Mouse (Mus musculus): Measurements from ENCODE around the gene Map3k20. TPM values are rescaled to one million over a fixed set of nuclear protein-coding genes. Genes with fewer than 3 reads are reported as not detected.
A peak's percentile ranks its signal among the peaks of the same experiment; 100 is the strongest.

The Map3k20 gene
- 4.1 and 5.6 TPM in 2 replicates for polyA plus RNA-seq (2012; rRNA removed)
- 7.2 and 7.5 TPM in 2 replicates for polyA plus RNA-seq (2014; fragmentation: Nextera tagmentation; extraction: Ambion mirVana)

DNA sequence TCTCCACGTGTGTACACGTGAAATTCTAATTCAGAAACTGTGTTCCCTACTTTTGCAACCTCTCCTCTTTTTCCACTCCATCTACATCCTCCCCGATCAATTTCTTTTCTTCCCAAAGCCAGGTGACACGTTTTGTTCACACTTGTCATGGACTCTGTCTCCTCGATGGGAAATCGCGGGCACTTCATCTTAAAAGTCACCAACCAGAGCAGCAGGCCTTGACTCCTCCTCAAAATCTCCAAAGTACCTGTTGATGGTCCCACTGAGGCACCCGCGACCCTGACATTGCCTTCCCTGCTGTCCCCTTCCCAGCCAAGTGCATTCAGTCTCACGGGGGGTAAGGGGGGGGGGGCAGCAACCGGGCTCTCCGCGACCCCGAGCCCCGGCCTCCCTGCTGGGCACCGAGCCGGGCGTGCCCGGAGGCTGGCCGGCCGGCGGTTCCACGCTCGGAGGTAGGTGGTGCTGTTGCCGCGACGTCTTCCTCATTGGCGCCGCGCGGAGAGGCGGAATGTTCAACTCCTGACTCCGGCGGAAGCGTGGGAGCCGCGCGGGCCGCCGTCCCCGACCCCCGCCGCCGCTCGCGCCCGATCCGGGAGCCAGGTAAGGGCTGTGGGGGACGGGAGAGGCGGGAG, at the start of gene Map3k20:
TSS of gene Map3k20 (plus strand) at position 382 of the 632 bp plus-strand sequence.
- peak within 1 kb of the TSS; percentile 60 to 96 for H3K4me3 ChIP-seq (ENCODE audit: insufficient read depth in 1 of 2, low read depth in 2 of 2, low read length in 2 of 2)
- H3K9me3 ChIP-seq (ENCODE audit: control insufficient read depth, low read length), result no peaks in the 10 kb centered on the region
- H3K27ac ChIP-seq, result peak within 1 kb of the TSS; percentile 55
- WGBS (ENCODE audit: insufficient replicate concordance), result 3% methylated on average over 47 of the region's 50 CpGs
- peak; percentile 74 for ATAC-seq (ENCODE audit: insufficient read depth)
- H3K4me2 ChIP-seq (ENCODE audit: low read depth), result peak within 1 kb of the TSS; percentile 67
- H3K9ac ChIP-seq (replicated peaks), result peak within 1 kb of the TSS; percentile 93
- H3K4me1 ChIP-seq (replicated peaks; ENCODE audit: control insufficient read depth in 2 of 2, insufficient read depth in 2 of 2, low read length in 1 of 2), result peaks cover 9% of the 10 kb centered on the region in 2 experiments; a peak in 3 of 4 replicates
- DNase-seq (ENCODE audit: low read depth in 3 of 3, low spot score in 3 of 3), result peak; percentile 42 to 58 (median 52)
- H3K27me3 ChIP-seq (ENCODE audit: control insufficient read depth, insufficient read depth, low read length), result no peaks in the 10 kb centered on the region
- TF ChIP-seq EP300 (IDR thresholded peaks at IDR 0.05; ENCODE audit: low read depth) (no peak), CTCF (IDR thresholded peaks at IDR 0.05; ENCODE audit: low read depth) (peak; percentile 64)
- H3K36me3 ChIP-seq (replicated peaks; ENCODE audit: control insufficient read depth, insufficient read depth, low read depth), result no peaks in the 10 kb centered on the region

DNA sequence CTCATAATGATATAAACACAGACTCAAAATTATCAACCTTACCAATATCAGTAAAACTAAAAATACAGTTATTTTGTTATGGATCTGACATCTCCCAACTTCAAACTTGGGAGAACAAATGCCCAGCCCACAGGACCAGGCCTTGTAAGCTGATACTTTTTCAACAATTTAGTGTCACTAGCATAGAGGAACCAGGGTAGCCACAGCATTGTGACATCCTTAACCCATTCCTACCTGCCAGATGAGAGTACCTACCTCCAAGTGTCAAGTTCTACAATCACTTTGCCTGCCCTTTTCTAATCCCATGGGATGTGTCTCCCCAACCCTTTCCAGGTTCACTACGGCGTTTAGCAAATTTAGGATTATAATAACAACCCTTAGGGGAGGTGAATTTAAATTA, 47.0 kb upstream of the Map3k20 start:
- DNase-seq (ENCODE audit: low read depth in 3 of 3, low spot score in 3 of 3) (no peak), ATAC-seq (ENCODE audit: insufficient read depth) (no peak)
- Histone ChIP-seq H3K4me3 (ENCODE audit: insufficient read depth in 1 of 2, low read depth in 2 of 2, low read length in 2 of 2) (no peak overlapping the region), H3K9me3 (ENCODE audit: control insufficient read depth, low read length) (no peaks in the 10 kb centered on the region), H3K27me3 (ENCODE audit: control insufficient read depth, insufficient read depth, low read length) (no peaks in the 10 kb centered on the region), H3K4me2 (ENCODE audit: low read depth) (no peak overlapping the region), H3K9ac (replicated peaks) (no peak overlapping the region), H3K27ac (no peak overlapping the region), H3K36me3 (replicated peaks; ENCODE audit: control insufficient read depth, insufficient read depth, low read depth) (no peaks in the 10 kb centered on the region), H3K4me1 (replicated peaks; ENCODE audit: control insufficient read depth in 2 of 2, insufficient read depth in 2 of 2, low read length in 1 of 2) (no peaks in the 10 kb centered on the region)
- 55% methylated on average over 2 of the region's 2 CpGs for whole genome bisulfite sequencing (ENCODE audit: insufficient replicate concordance)
- TF ChIP-seq EP300 (IDR thresholded peaks at IDR 0.05; ENCODE audit: low read depth), result no peak
- no peak for TF ChIP-seq CTCF (IDR thresholded peaks at IDR 0.05; ENCODE audit: low read depth)

DNA sequence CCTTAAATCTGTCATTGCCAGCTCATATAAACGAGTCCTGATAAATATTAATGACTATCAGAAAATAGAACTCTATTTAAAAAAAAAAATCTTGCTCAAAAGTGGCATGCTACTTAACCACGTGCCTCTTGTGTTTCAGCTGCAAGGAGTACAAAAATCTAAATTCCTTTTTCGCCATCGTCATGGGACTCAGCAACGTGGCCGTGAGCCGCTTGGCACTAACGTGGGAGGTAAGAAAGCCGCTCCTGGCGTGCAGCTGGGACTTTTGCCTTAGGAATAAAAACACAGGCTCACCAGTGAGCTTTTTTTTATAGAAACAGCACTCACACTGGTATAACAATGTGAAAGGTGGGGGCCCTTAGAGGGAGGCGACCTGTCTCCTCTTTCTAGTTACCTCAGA, 46.5 kb upstream of the Map3k20 start:
- WGBS (ENCODE audit: insufficient replicate concordance), result 72% methylated on average over 11 of the region's 11 CpGs
- Histone ChIP-seq H3K27me3 (ENCODE audit: control insufficient read depth, insufficient read depth, low read length) (no peaks in the 10 kb centered on the region), H3K4me3 (ENCODE audit: insufficient read depth in 1 of 2, low read depth in 2 of 2, low read length in 2 of 2) (no peak overlapping the region), H3K27ac (no peak overlapping the region), H3K9me3 (ENCODE audit: control insufficient read depth, low read length) (no peaks in the 10 kb centered on the region), H3K4me1 (replicated peaks; ENCODE audit: control insufficient read depth in 2 of 2, insufficient read depth in 2 of 2, low read length in 1 of 2) (no peaks in the 10 kb centered on the region), H3K9ac (replicated peaks) (no peak overlapping the region), H3K36me3 (replicated peaks; ENCODE audit: control insufficient read depth, insufficient read depth, low read depth) (no peaks in the 10 kb centered on the region), H3K4me2 (ENCODE audit: low read depth) (no peak overlapping the region)
- ATAC-seq (ENCODE audit: insufficient read depth), result no peak
- DNase-seq (ENCODE audit: low read depth in 3 of 3, low spot score in 3 of 3), result no peak
- TF ChIP-seq CTCF (IDR thresholded peaks at IDR 0.05; ENCODE audit: low read depth) (no peak), EP300 (IDR thresholded peaks at IDR 0.05; ENCODE audit: low read depth) (no peak)

DNA sequence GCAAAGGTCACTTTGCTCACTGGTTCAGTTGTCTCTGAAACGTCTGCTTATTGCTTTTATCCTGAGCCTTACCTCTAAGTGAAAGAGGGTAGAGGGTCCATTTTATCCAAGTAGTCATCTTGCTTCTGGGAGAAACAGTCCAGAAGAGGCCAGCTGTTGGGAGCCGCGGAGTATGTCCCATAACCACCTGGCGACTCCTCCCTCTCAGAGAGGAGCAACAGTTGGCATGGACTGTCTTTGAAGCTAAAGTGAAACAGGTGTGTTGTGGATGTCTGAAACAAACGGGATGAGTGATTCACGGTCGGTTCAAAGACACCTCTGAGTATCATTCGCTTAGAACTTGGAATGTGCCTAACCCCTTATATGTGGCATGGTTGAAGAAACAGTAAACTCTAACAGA, 46.0 kb upstream of the Map3k20 start:
- Histone ChIP-seq H3K27ac (no peak overlapping the region), H3K4me2 (ENCODE audit: low read depth) (no peak overlapping the region), H3K9ac (replicated peaks) (no peak overlapping the region), H3K4me1 (replicated peaks; ENCODE audit: control insufficient read depth in 2 of 2, insufficient read depth in 2 of 2, low read length in 1 of 2) (no peaks in the 10 kb centered on the region), H3K27me3 (ENCODE audit: control insufficient read depth, insufficient read depth, low read length) (no peaks in the 10 kb centered on the region), H3K4me3 (ENCODE audit: insufficient read depth in 1 of 2, low read depth in 2 of 2, low read length in 2 of 2) (no peak overlapping the region), H3K9me3 (ENCODE audit: control insufficient read depth, low read length) (no peaks in the 10 kb centered on the region), H3K36me3 (replicated peaks; ENCODE audit: control insufficient read depth, insufficient read depth, low read depth) (no peaks in the 10 kb centered on the region)
- DNase-seq (ENCODE audit: low read depth in 3 of 3, low spot score in 3 of 3) (no peak), ATAC-seq (ENCODE audit: insufficient read depth) (no peak)
- WGBS (ENCODE audit: insufficient replicate concordance), result 67% methylated on average over 8 of the region's 8 CpGs
- TF ChIP-seq EP300 (IDR thresholded peaks at IDR 0.05; ENCODE audit: low read depth) (no peak), CTCF (IDR thresholded peaks at IDR 0.05; ENCODE audit: low read depth) (no peak)

DNA sequence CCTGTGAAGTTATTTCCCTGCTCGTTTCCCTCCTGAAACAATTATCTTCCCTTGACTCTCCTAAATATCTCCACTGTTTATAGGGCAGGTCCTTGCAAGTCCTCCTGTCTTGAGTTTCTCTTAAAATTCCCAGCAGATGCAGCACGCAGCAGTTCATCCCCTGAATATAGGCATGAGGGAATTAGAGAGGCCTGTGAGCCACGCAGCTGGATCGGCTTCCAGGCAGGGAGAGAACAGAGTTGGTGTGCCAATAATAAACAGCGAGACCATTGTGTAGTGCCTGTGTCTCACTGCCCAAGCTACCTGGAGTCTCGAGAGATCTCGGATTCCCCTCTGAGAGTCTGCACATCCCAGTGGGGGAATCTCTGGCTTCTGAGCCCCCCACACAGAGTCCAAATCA, 45.4 kb upstream of the Map3k20 start:
- no peaks in the 10 kb centered on the region for H3K9me3 ChIP-seq (ENCODE audit: control insufficient read depth, low read length)
- no peak overlapping the region for H3K9ac ChIP-seq (replicated peaks)
- no peak for TF ChIP-seq EP300 (IDR thresholded peaks at IDR 0.05; ENCODE audit: low read depth)
- no peak for TF ChIP-seq CTCF (IDR thresholded peaks at IDR 0.05; ENCODE audit: low read depth)
- no peak overlapping the region for H3K27ac ChIP-seq
- no peak for ATAC-seq (ENCODE audit: insufficient read depth)
- no peak overlapping the region for H3K4me3 ChIP-seq (ENCODE audit: insufficient read depth in 1 of 2, low read depth in 2 of 2, low read length in 2 of 2)
- H3K36me3 ChIP-seq (replicated peaks; ENCODE audit: control insufficient read depth, insufficient read depth, low read depth), result no peaks in the 10 kb centered on the region
- H3K4me2 ChIP-seq (ENCODE audit: low read depth), result no peak overlapping the region
- 65% methylated on average over 7 of the region's 7 CpGs for WGBS (ENCODE audit: insufficient replicate concordance)
- no peaks in the 10 kb centered on the region for H3K4me1 ChIP-seq (replicated peaks; ENCODE audit: control insufficient read depth in 2 of 2, insufficient read depth in 2 of 2, low read length in 1 of 2)
- DNase-seq (ENCODE audit: low read depth in 3 of 3, low spot score in 3 of 3), result no peak
- no peaks in the 10 kb centered on the region for H3K27me3 ChIP-seq (ENCODE audit: control insufficient read depth, insufficient read depth, low read length)

Data from liver, embryonic 14.5 days (tissue).